Comparison of ENCODE assay signal across 17 mouse cellular contexts in genomic region chr1:135325934-135326333, GRCm38 (mm10). TPM values are rescaled to one million over a fixed set of nuclear protein-coding genes. Genes with fewer than 3 reads are reported as not detected.
DNase-seq lines count a peak whose midpoint lies in the region; ATAC-seq and TF ChIP-seq lines count a peak whose summit lies in the region.
"Had no signal": no experiment of that assay in that cellular context is flagged by ENCODE, and none has a peak within 500 bp of the region (broad histone marks: within the 10 kb centered on the region; RNA-seq: fewer than 3 reads in every experiment).

No protein-coding gene starts in this region.

- H3K36me3 ChIP-seq in kidney, postnatal 0 days (ENCODE audit: insufficient read depth, low read length): no peaks in the 10 kb centered on the region
- H3K36me3 ChIP-seq in kidney, embryonic 14.5 days (ENCODE audit: control insufficient read depth, insufficient read depth, low read length): no peaks in the 10 kb centered on the region
- H3K36me3 ChIP-seq in intestine, embryonic 14.5 days (ENCODE audit: control insufficient read depth, insufficient read depth, low read length): no peaks in the 10 kb centered on the region
- no peaks in the 10 kb centered on the region for H3K36me3 ChIP-seq in stomach, embryonic 15.5 days
- no peaks in the 10 kb centered on the region for H3K36me3 ChIP-seq in forebrain, embryonic 15.5 days
- H3K36me3 ChIP-seq: embryonic facial prominence, embryonic 13.5 days; hindbrain, embryonic 12.5 days; kidney, embryonic 15.5 days; limb, embryonic 12.5 days; liver, embryonic 13.5 days; midbrain, embryonic 12.5 days; neural tube, embryonic 12.5 days had no signal

- no peaks in the 10 kb centered on the region for H3K27me3 ChIP-seq in kidney, postnatal 0 days (ENCODE audit: insufficient read depth, low read length)
- no peaks in the 10 kb centered on the region for H3K27me3 ChIP-seq in kidney, embryonic 14.5 days (ENCODE audit: control insufficient read depth, insufficient read depth, low read length)
- no peaks in the 10 kb centered on the region for H3K27me3 ChIP-seq in intestine, embryonic 14.5 days (replicated peaks; ENCODE audit: control insufficient read depth, insufficient read depth, low read length)
- no peaks in the 10 kb centered on the region for H3K27me3 ChIP-seq in stomach, embryonic 15.5 days (replicated peaks)
- H3K27me3 ChIP-seq in cerebellum, adult 2 months (ENCODE audit: control insufficient read depth, insufficient read depth, low read length): no peaks in the 10 kb centered on the region
- no peaks in the 10 kb centered on the region for H3K27me3 ChIP-seq in forebrain, embryonic 15.5 days
- H3K27me3 ChIP-seq: embryonic facial prominence, embryonic 13.5 days had no signal

- no peak for TF ChIP-seq CTCF in kidney, postnatal 0 days (IDR thresholded peaks at IDR 0.05; ENCODE audit: low read depth)
- no peak for TF ChIP-seq CTCF in cerebellum, adult 2 months (IDR thresholded peaks at IDR 0.05; ENCODE audit: borderline replicate concordance, insufficient read depth, low read depth, low read length)

- no peaks in the 10 kb centered on the region for H3K4me1 ChIP-seq in kidney, postnatal 0 days (replicated peaks; ENCODE audit: insufficient read depth, low read length)
- H3K4me1 ChIP-seq in kidney, embryonic 14.5 days (ENCODE audit: control insufficient read depth, insufficient read depth, low read length): peaks cover 8% of the 10 kb centered on the region
- no peaks in the 10 kb centered on the region for H3K4me1 ChIP-seq in brown adipose tissue, adult 24 weeks (ENCODE audit: control insufficient read depth, insufficient read depth, insufficient read length, low read length)
- H3K4me1 ChIP-seq in intestine, embryonic 14.5 days (replicated peaks; ENCODE audit: control insufficient read depth, insufficient read depth, low read length): 0 out of 2 replicates have a peak, but pooled peaks cover 3% of the 10 kb centered on the region
- 0 out of 2 replicates have a peak, but pooled peaks cover 6% of the 10 kb centered on the region for H3K4me1 ChIP-seq in stomach, embryonic 15.5 days
- H3K4me1 ChIP-seq in cerebellum, adult 2 months (ENCODE audit: control insufficient read depth, insufficient read depth, low read length): no peaks in the 10 kb centered on the region
- H3K4me1 ChIP-seq in forebrain, embryonic 15.5 days: no peaks in the 10 kb centered on the region
- H3K4me1 ChIP-seq: liver, embryonic 13.5 days; midbrain, embryonic 12.5 days; neural tube, embryonic 12.5 days had no signal

- DNase-seq in kidney, postnatal 0 days (ENCODE audit: low spot score): no peak
- DNase-seq in intestine, embryonic 14.5 days (ENCODE audit: low spot score): no peak
- DNase-seq in cerebellum, adult 2 months: no peak
- DNase-seq: adrenal gland, adult 2 months; cerebellum, postnatal 10 days; liver, embryonic 13.5 days had no signal

- 82% methylated on average over 2 of the region's 2 CpGs for WGBS in kidney, postnatal 0 days
- 84% methylated on average over 2 of the region's 2 CpGs for WGBS in kidney, embryonic 14.5 days
- WGBS in intestine, embryonic 14.5 days: 77% methylated on average over 2 of the region's 2 CpGs
- WGBS in stomach, embryonic 15.5 days: 85% methylated on average over 2 of the region's 2 CpGs
- WGBS in cerebellum, adult 2 months: 83% methylated on average over 2 of the region's 2 CpGs
- 78% methylated on average over 2 of the region's 2 CpGs for WGBS in forebrain, embryonic 15.5 days

- TF ChIP-seq POLR2A in cerebellum, adult 2 months (IDR thresholded peaks at IDR 0.05; ENCODE audit: borderline replicate concordance, insufficient read depth, low read length): no peak

- H3K27ac ChIP-seq in kidney, postnatal 0 days: no peak overlapping the region
- H3K27ac ChIP-seq in kidney, embryonic 14.5 days (ENCODE audit: low read depth, low read length): no peak overlapping the region
- no peak overlapping the region for H3K27ac ChIP-seq in brown adipose tissue, adult 24 weeks (replicated peaks; ENCODE audit: low read depth, low read length)
- no peak overlapping the region for H3K27ac ChIP-seq in intestine, embryonic 14.5 days (ENCODE audit: low read depth)
- H3K27ac ChIP-seq in stomach, embryonic 15.5 days: no peak overlapping the region
- no peak overlapping the region for H3K27ac ChIP-seq in cerebellum, adult 2 months (ENCODE audit: insufficient read depth, low read length)
- no peak overlapping the region for H3K27ac ChIP-seq in forebrain, embryonic 15.5 days (replicated peaks)
- H3K27ac ChIP-seq: embryonic facial prominence, embryonic 13.5 days; hindbrain, embryonic 12.5 days; kidney, embryonic 15.5 days; limb, embryonic 12.5 days; liver, embryonic 13.5 days; midbrain, embryonic 12.5 days; neural tube, embryonic 12.5 days had no signal

- H3K4me3 ChIP-seq in kidney, postnatal 0 days (replicated peaks; ENCODE audit: low read depth, low read length): 0 out of 2 replicates have a peak overlapping the region, but pooled peaks have one; percentile 2
- no peak overlapping the region for H3K4me3 ChIP-seq in kidney, embryonic 14.5 days (ENCODE audit: low read length)
- peak overlapping the region; percentile 27; the same call in 1 of the 2 replicates for H3K4me3 ChIP-seq in brown adipose tissue, adult 24 weeks (ENCODE audit: insufficient read depth, low read depth, low read length)
- H3K4me3 ChIP-seq in intestine, embryonic 14.5 days (ENCODE audit: low read depth, low read length): peak overlapping the region; percentile 32
- peak overlapping the region; percentile 28 for H3K4me3 ChIP-seq in stomach, embryonic 15.5 days (replicated peaks)
- no peak overlapping the region for H3K4me3 ChIP-seq in cerebellum, adult 2 months (replicated peaks; ENCODE audit: insufficient read depth, low read depth, low read length)
- H3K4me3 ChIP-seq in forebrain, embryonic 15.5 days: no peak overlapping the region
- H3K4me3 ChIP-seq: embryonic facial prominence, embryonic 13.5 days; hindbrain, embryonic 12.5 days; limb, embryonic 12.5 days; liver, embryonic 13.5 days; midbrain, embryonic 12.5 days; neural tube, embryonic 12.5 days had no signal

- 0 out of 2 replicates have a peak overlapping the region, but pooled peaks have one; percentile 45 for H3K4me2 ChIP-seq in kidney, postnatal 0 days (ENCODE audit: low read length)
- no peak overlapping the region for H3K4me2 ChIP-seq in kidney, embryonic 14.5 days (replicated peaks; ENCODE audit: low read depth, low read length)
- H3K4me2 ChIP-seq in intestine, embryonic 14.5 days (ENCODE audit: low read length): peak overlapping the region; percentile 40
- H3K4me2 ChIP-seq in stomach, embryonic 15.5 days: peak overlapping the region; percentile 19
- H3K4me2 ChIP-seq in forebrain, embryonic 15.5 days (replicated peaks): no peak overlapping the region
- H3K4me2 ChIP-seq: embryonic facial prominence, embryonic 13.5 days; hindbrain, embryonic 12.5 days; kidney, embryonic 15.5 days; limb, embryonic 12.5 days; liver, embryonic 13.5 days; midbrain, embryonic 12.5 days; neural tube, embryonic 12.5 days had no signal

- no peaks in the 10 kb centered on the region for H3K9me3 ChIP-seq in kidney, postnatal 0 days (replicated peaks; ENCODE audit: low read length)
- H3K9me3 ChIP-seq in kidney, embryonic 14.5 days (ENCODE audit: control insufficient read depth, low read length): no peaks in the 10 kb centered on the region
- no peaks in the 10 kb centered on the region for H3K9me3 ChIP-seq in intestine, embryonic 14.5 days (ENCODE audit: control insufficient read depth, low read length)
- H3K9me3 ChIP-seq in stomach, embryonic 15.5 days: no peaks in the 10 kb centered on the region
- no peaks in the 10 kb centered on the region for H3K9me3 ChIP-seq in forebrain, embryonic 15.5 days
- H3K9me3 ChIP-seq: embryonic facial prominence, embryonic 13.5 days; hindbrain, embryonic 12.5 days; kidney, embryonic 15.5 days; limb, embryonic 12.5 days; liver, embryonic 13.5 days; midbrain, embryonic 12.5 days; neural tube, embryonic 12.5 days had no signal

- no peak overlapping the region for H3K9ac ChIP-seq in kidney, postnatal 0 days (ENCODE audit: low read depth, low read length)
- H3K9ac ChIP-seq in kidney, embryonic 14.5 days (ENCODE audit: low read depth, low read length): no peak overlapping the region
- peak overlapping the region; percentile 52; the same call in 1 of the 2 replicates for H3K9ac ChIP-seq in intestine, embryonic 14.5 days (ENCODE audit: low read length)
- H3K9ac ChIP-seq in stomach, embryonic 15.5 days: 0 out of 2 replicates have a peak overlapping the region, but pooled peaks have one; percentile 0
- no peak overlapping the region for H3K9ac ChIP-seq in forebrain, embryonic 15.5 days (replicated peaks)
- H3K9ac ChIP-seq: embryonic facial prominence, embryonic 13.5 days; hindbrain, embryonic 12.5 days; kidney, embryonic 15.5 days; limb, embryonic 12.5 days; liver, embryonic 13.5 days; midbrain, embryonic 12.5 days; neural tube, embryonic 12.5 days had no signal

- no peak for ATAC-seq in kidney, postnatal 0 days (replicated peaks; ENCODE audit: low FRiP score, low read depth)
- ATAC-seq in kidney, embryonic 14.5 days (ENCODE audit: low FRiP score, low TSS enrichment): no peak
- ATAC-seq in intestine, embryonic 14.5 days (replicated peaks; ENCODE audit: low FRiP score, low TSS enrichment, low read depth): no peak
- no peak for ATAC-seq in stomach, embryonic 15.5 days (ENCODE audit: insufficient read depth, low FRiP score, low read depth)
- ATAC-seq in forebrain, embryonic 15.5 days (replicated peaks): no peak
- ATAC-seq: forebrain, embryonic 16.5 days had no signal

RNA-seq across cellular contexts. Expression of gene Lmod1, which starts 1.3 kb away (rescaled TPM):
- polyA plus RNA-seq in kidney, postnatal 0 days (2015; fragmentation: Nextera tagmentation; extraction: Ambion mirVana): 2.1 and 2.9 TPM in 2 replicates
- polyA plus RNA-seq in kidney, embryonic 14.5 days (2014; fragmentation: Nextera tagmentation; extraction: Ambion mirVana): 0.27 and 0.55 TPM in 2 replicates
- polyA plus RNA-seq in brown adipose tissue, adult 24 weeks (2012; ENCODE audit: insufficient read depth, insufficient read length, missing spikeins): 1.8 and 2.1 TPM in 2 replicates
- 10.1 and 11.0 TPM in 2 replicates for polyA plus RNA-seq in intestine, embryonic 14.5 days (2014; fragmentation: Nextera tagmentation; extraction: Ambion mirVana)
- polyA plus RNA-seq in stomach, embryonic 15.5 days (2015; fragmentation: Nextera tagmentation; extraction: Ambion mirVana): 13.0 and 14.0 TPM in 2 replicates
- polyA plus RNA-seq in cerebellum, adult 2 months (2012; rRNA removed): 0.47 and 0.59 TPM in 2 replicates
- 0.27 and 0.42 TPM in 2 replicates for polyA plus RNA-seq in forebrain, embryonic 15.5 days (2015; fragmentation: Nextera tagmentation; extraction: Ambion mirVana)

RNA-seq across cellular contexts. Expression of gene Timm17a, which starts 12.4 kb away (rescaled TPM):
- 314 and 318 TPM in 2 replicates for polyA plus RNA-seq in kidney, postnatal 0 days (2015; fragmentation: Nextera tagmentation; extraction: Ambion mirVana)
- polyA plus RNA-seq in kidney, embryonic 14.5 days (2014; fragmentation: Nextera tagmentation; extraction: Ambion mirVana): 213 and 232 TPM in 2 replicates
- 295 and 336 TPM in 2 replicates for polyA plus RNA-seq in brown adipose tissue, adult 24 weeks (2012; ENCODE audit: insufficient read depth, insufficient read length, missing spikeins)
- polyA plus RNA-seq in intestine, embryonic 14.5 days (2014; fragmentation: Nextera tagmentation; extraction: Ambion mirVana): 229 and 234 TPM in 2 replicates
- polyA plus RNA-seq in stomach, embryonic 15.5 days (2015; fragmentation: Nextera tagmentation; extraction: Ambion mirVana): 188 and 218 TPM in 2 replicates
- polyA plus RNA-seq in cerebellum, adult 2 months (2012; rRNA removed): 104 and 110 TPM in 2 replicates
- 141 and 151 TPM in 2 replicates for polyA plus RNA-seq in forebrain, embryonic 15.5 days (2015; fragmentation: Nextera tagmentation; extraction: Ambion mirVana)

RNA-seq across cellular contexts. Expression of gene Rnpep, which starts 42.0 kb away (rescaled TPM):
- 56.5 and 62.8 TPM in 2 replicates for polyA plus RNA-seq in kidney, postnatal 0 days (2015; fragmentation: Nextera tagmentation; extraction: Ambion mirVana)
- 66.6 and 86.8 TPM in 2 replicates for polyA plus RNA-seq in kidney, embryonic 14.5 days (2014; fragmentation: Nextera tagmentation; extraction: Ambion mirVana)
- 32.3 and 39.4 TPM in 2 replicates for polyA plus RNA-seq in brown adipose tissue, adult 24 weeks (2012; ENCODE audit: insufficient read depth, insufficient read length, missing spikeins)
- 129 and 132 TPM in 2 replicates for polyA plus RNA-seq in intestine, embryonic 14.5 days (2014; fragmentation: Nextera tagmentation; extraction: Ambion mirVana)
- polyA plus RNA-seq in stomach, embryonic 15.5 days (2015; fragmentation: Nextera tagmentation; extraction: Ambion mirVana): 132 and 141 TPM in 2 replicates
- 54.2 and 54.4 TPM in 2 replicates for polyA plus RNA-seq in cerebellum, adult 2 months (2012; rRNA removed)
- polyA plus RNA-seq in forebrain, embryonic 15.5 days (2015; fragmentation: Nextera tagmentation; extraction: Ambion mirVana): 96.0 and 98.8 TPM in 2 replicates

RNA-seq across cellular contexts. Expression of gene Shisa4, which starts 49.1 kb away (rescaled TPM):
- 42.9 and 50.7 TPM in 2 replicates for polyA plus RNA-seq in kidney, postnatal 0 days (2015; fragmentation: Nextera tagmentation; extraction: Ambion mirVana)
- polyA plus RNA-seq in kidney, embryonic 14.5 days (2014; fragmentation: Nextera tagmentation; extraction: Ambion mirVana): 33.0 and 39.6 TPM in 2 replicates
- 2.1 and 3.2 TPM in 2 replicates for polyA plus RNA-seq in brown adipose tissue, adult 24 weeks (2012; ENCODE audit: insufficient read depth, insufficient read length, missing spikeins)
- polyA plus RNA-seq in intestine, embryonic 14.5 days (2014; fragmentation: Nextera tagmentation; extraction: Ambion mirVana): 27.3 and 28.7 TPM in 2 replicates
- 42.3 and 44.1 TPM in 2 replicates for polyA plus RNA-seq in stomach, embryonic 15.5 days (2015; fragmentation: Nextera tagmentation; extraction: Ambion mirVana)
- polyA plus RNA-seq in cerebellum, adult 2 months (2012; rRNA removed): 130 and 147 TPM in 2 replicates
- 94.3 and 104 TPM in 2 replicates for polyA plus RNA-seq in forebrain, embryonic 15.5 days (2015; fragmentation: Nextera tagmentation; extraction: Ambion mirVana)

Comparison
In these comparisons a context has a peak if more than half of its experiments do, and no peak if none do; other contexts are left out.
1. H3K4me2 ChIP-seq: peak in kidney, postnatal 0 days (single experiment), intestine, embryonic 14.5 days (single experiment) and stomach, embryonic 15.5 days (single experiment); none in kidney, embryonic 14.5 days (single experiment) and forebrain, embryonic 15.5 days (single experiment).
2. H3K4me3 ChIP-seq: peak in kidney, postnatal 0 days (single experiment), brown adipose tissue, adult 24 weeks (single experiment), intestine, embryonic 14.5 days (single experiment) and stomach, embryonic 15.5 days (single experiment); none in kidney, embryonic 14.5 days (single experiment), cerebellum, adult 2 months (single experiment) and forebrain, embryonic 15.5 days (single experiment).
3. H3K9ac ChIP-seq: peak in intestine, embryonic 14.5 days (single experiment) and stomach, embryonic 15.5 days (single experiment); none in kidney, postnatal 0 days (single experiment), kidney, embryonic 14.5 days (single experiment) and forebrain, embryonic 15.5 days (single experiment).